Mouse (Mus musculus) MEL (cell line): ENCODE data around the gene Btn1a1.

Experiments
- CTCF ChIP-seq, 3 experiments: IDR thresholded peaks in 2 of 3; conservative IDR thresholded peaks in 1 of 3; 2 replicates each; pipeline ENCODE4 v1.5.1; 2011 to 2012; ENCODE audit warnings: low read length in 3 of 3, low read depth in 2 of 3, mild to moderate bottlenecking in 2 of 3, improper control_type of control experiment in 1 of 3, inconsistent platforms in 1 of 3, mixed read lengths in 1 of 3, moderate library complexity in 1 of 3; ENCODE audit not compliant: control insufficient read depth in 1 of 3, insufficient read depth in 1 of 3, poor library complexity in 1 of 3, severe bottlenecking in 1 of 3
- E2F4 ChIP-seq: IDR thresholded peaks from 2 replicates; pipeline ENCODE4 v1.6.1; 2011; ENCODE audit warnings: low read depth, low read length, improper control_type of control experiment, borderline replicate concordance
- KAT2A ChIP-seq: conservative IDR thresholded peaks from 2 replicates; pipeline ENCODE4 v1.6.1; 2012; ENCODE audit warnings: low read depth, low read length, improper control_type of control experiment, inconsistent platforms
- MAFK ChIP-seq: IDR thresholded peaks from 2 replicates; pipeline ENCODE4 v1.6.1; 2011; ENCODE audit warnings: low read depth, mild to moderate bottlenecking, low read length, improper control_type of control experiment, borderline replicate concordance
- MXI1 ChIP-seq: IDR thresholded peaks from 2 replicates; pipeline ENCODE4 v1.6.1; 2011; ENCODE audit warnings: mild to moderate bottlenecking, low read depth, low read length, improper control_type of control experiment
- POLR2A ChIP-seq, 2 experiments: IDR thresholded peaks; 2 replicates each; pipeline ENCODE4 v1.6.1; 2011 to 2012; ENCODE audit warnings: low read length in 2 of 2, mild to moderate bottlenecking in 2 of 2, control low read depth in 1 of 2, improper control_type of control experiment in 1 of 2, low read depth in 1 of 2, moderate library complexity in 1 of 2; ENCODE audit not compliant: control insufficient read depth in 1 of 2, insufficient read depth in 1 of 2, poor library complexity in 1 of 2
- SIN3A ChIP-seq: IDR thresholded peaks from 2 replicates; pipeline ENCODE4 v1.6.1; 2012; ENCODE audit warnings: low read length, improper control_type of control experiment, inconsistent platforms
- TAL1 ChIP-seq: IDR thresholded peaks from 2 replicates; pipeline ENCODE4 v1.6.1; 2012; ENCODE audit warnings: mild to moderate bottlenecking, inconsistent platforms, low read length, moderate library complexity, mixed read lengths
- ZNF384 ChIP-seq: IDR thresholded peaks from 2 replicates; pipeline ENCODE4 v1.6.1; 2012; ENCODE audit warnings: low read depth, mild to moderate bottlenecking, inconsistent platforms, low read length, improper control_type of control experiment

DNA sequence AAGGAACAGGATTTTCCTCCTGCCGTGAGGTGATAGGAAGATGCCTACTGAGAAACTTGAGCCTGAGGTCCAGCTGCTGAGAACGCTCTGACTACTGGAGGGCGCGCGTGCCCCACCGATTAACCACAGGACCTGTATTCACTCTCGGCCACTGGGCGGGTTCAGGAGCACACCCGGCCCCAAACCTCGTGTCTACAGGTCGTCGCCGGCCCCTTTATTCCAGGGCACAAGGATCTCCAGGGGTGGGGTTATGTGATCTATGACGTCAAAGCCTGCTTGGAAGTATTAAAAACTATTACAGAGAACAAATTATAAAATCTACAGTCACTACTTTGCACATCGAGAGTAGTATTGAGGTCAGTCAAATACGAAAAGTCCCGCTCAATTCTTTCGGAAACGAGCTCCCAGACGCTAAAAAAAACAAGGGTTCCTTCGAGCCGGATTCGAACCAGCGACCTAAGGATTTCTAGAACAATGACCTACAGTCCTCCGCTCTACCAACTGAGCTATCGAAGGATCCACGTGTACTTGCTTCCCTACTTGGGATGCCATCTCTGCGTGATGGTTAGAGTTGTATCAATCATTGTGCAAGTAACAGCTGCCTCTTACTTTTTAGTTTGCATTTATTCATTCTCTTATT lies 33.0 kb downstream of the Btn1a1 start:
- 0 out of 2 replicates have a peak, but pooled peaks have one; percentile 15 for TF ChIP-seq TAL1
- TF ChIP-seq CTCF (IDR thresholded peaks at IDR 0.05 in 2 of 3, conservative IDR thresholded peaks at IDR 0.05 in 1 of 3; ENCODE audit: control insufficient read depth in 1 of 3, insufficient read depth in 1 of 3, low read depth in 2 of 3, low read length in 3 of 3, poor library complexity in 1 of 3, severe bottlenecking in 1 of 3) = peak in 2 of 3 experiments; percentile 52 to 77; a peak in 4 of 6 replicates
- no peak for TF ChIP-seq MAFK
- TF ChIP-seq MXI1 = no peak
- TF ChIP-seq KAT2A = no peak
- no peak for TF ChIP-seq E2F4
- no peak for TF ChIP-seq ZNF384
- no peak for TF ChIP-seq SIN3A
- no peak for TF ChIP-seq POLR2A (IDR thresholded peaks at IDR 0.05; ENCODE audit: control insufficient read depth in 1 of 2, insufficient read depth in 1 of 2, low read depth in 1 of 2, low read length in 2 of 2, poor library complexity in 1 of 2)
